Mouse (Mus musculus) neutrophil, adult 83 days (primary cell): ENCODE results near the gene Nfatc3. TPM values are rescaled to one million over a fixed set of nuclear protein-coding genes. Genes with fewer than 3 reads are reported as not detected.

Experiments
- total RNA-seq, 2 experiments: library from RNA; stranded (reverse); gene quantifications; one replicate each; pipeline ENCODE4 v1.2.4; 2023

Nfatc3 gene
- 10 to 100 TPM; 46.6 to 49.5 TPM for total RNA-seq

DNA sequence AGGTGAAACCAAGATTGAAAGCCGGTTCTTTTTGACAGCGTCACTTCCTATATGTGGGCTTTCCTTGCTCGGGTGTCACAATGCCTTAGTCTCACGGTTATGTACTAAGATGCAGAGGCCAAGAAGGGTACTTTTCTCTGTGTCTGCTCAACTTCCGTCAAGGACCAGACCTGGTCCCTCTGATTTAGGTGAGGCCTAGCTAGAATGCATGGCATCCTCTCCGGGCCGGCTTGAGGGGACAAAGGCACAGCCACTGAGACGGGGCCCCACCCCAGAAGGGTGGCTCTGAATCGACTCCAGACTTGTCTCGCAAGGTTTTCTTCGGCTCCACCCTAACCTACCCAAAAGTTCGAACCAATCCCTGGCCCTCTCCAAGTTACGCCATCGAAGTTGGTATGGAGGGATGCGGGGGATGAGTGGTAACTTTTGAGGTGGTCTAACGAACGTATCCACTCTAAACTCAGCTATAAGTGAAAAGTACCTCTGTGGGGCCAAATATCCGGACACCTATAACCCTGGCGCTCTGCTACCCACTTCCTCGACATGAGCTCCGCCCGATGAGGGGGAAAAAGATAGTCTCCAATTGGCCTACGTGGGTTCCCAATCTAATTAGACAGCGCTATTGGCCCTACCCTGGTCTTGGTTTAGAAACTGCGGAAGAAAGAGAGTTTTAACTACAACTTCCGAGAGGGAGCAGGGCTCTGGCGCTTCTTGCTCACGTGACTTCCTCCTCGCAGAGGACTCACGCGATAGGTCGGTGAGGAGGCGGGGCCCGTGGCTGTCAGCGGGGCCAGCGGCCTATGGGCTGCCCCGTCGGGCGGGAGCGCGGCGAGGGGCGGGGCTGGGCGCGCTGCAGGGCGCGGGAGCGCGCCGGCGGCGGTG, at the start of gene Nfatc3:
Gene Nfatc3, plus strand, starts transcription at position 110 of the 882 bp plus-strand sequence.

DNA sequence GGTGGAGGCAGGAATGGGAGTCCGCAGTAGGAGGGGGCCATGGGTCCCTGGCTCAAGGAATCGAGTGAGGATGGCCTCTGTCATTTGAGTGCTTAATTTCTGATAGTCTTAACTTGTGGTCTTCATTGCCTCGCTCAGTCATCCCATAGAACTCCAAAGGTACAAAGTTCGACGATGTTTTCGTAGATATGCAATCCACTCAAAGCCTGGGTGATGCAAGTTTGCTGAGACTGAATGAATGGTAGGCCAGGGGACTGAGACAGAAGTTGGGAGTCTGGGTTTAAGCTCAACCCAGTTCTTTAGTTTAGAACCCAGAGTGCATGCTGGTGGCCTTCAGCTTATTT, 47.0 kb upstream of the Nfatc3 start, which contains the start of gene Ddx28:
Gene Ddx28, minus strand, starts transcription at position 240 of the 344 bp plus-strand sequence.

DNA sequence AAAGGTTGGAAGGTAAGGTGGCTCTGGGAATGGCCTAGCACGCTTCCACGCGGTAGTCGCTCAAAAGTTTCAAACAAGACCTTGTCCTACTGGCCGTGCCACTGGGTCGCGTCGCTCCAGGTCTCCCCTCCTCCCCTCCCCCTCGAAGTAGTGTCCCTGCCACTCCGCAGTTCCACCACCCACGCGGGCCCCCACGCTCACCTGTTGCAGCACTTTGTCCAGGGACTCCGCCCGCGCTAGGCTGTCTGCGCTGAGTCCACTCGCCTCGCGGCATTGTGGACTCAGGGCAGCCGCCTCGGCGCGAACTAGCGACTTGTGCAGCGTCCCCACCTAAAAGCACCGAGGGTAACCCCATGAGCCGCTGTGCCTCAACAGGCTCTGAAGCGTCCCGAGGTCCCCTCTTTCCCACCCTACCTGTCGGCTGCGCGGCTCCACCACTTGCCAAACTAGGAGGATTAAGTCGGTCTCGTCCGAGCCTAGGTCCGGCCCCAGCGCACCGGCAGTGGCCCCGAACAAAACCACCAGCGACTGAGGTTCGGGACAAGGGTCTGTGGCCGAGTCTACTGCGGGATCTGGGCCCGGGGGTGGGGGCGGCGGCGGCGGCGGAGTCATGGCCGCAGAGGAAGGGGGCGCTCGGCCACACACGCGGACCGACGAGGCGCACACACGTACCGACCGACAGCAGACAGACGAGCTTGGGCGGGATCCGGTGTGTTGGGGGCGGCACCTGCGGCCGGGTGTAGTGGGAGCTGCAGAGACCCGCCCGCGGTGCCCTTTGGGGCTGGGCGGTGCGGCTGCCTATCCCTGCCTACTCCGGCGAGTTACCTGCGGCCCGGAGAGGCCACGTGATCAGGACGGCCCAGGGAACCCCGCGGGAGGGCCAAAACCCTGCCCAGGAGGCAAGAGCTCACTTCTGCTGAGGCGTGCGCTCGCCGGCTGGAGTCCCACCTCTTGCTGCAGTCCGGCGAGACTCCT, 77.8 kb downstream of the Nfatc3 start, which contains the start of gene Esrp2:
Gene Esrp2, minus strand, starts transcription at position 819 of the 975 bp plus-strand sequence.

DNA sequence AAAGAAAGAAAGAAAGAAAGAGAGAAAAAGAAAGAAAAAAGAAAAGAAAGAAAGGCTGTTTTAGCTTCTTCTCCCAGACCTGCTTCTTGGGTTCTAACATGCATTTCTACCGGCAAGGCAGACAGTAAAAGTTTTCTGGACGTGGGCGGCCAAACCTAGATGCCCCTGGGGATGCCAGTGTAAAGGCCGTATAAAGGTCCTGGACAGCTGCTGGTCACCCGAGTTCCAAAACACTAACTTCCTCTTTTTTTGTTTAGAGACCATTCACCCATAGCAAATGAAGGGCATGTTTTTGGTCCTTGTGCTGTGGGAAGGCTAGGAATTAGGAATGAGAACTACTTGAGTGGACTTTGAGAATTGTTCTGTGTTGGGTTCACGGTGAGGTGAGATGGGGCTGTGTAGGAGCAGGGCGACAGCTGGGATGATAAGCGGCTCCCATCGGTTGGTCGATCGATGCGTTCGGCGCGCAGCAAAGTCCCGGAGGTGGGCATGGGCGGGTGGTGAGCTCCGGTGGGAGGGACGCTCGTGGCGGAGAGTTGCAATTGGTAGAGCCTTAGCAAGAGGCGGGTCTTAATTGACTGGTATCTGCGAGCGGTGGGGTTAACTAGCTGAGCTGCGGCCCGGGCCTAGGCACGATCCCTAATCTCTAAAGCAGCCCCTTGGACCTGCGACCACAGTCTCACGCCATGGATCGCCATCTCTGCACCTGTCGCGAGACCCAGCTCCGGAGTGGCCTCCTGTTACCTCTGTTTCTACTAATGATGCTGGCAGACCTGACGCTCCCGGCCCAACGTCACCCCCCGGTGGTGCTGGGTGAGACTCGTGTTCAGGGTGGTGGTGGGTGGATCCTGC, 91.4 kb downstream of the Nfatc3 start, which contains the start of gene Pla2g15:
Gene Pla2g15, plus strand, starts transcription at position 599 of the 852 bp plus-strand sequence.

DNA sequence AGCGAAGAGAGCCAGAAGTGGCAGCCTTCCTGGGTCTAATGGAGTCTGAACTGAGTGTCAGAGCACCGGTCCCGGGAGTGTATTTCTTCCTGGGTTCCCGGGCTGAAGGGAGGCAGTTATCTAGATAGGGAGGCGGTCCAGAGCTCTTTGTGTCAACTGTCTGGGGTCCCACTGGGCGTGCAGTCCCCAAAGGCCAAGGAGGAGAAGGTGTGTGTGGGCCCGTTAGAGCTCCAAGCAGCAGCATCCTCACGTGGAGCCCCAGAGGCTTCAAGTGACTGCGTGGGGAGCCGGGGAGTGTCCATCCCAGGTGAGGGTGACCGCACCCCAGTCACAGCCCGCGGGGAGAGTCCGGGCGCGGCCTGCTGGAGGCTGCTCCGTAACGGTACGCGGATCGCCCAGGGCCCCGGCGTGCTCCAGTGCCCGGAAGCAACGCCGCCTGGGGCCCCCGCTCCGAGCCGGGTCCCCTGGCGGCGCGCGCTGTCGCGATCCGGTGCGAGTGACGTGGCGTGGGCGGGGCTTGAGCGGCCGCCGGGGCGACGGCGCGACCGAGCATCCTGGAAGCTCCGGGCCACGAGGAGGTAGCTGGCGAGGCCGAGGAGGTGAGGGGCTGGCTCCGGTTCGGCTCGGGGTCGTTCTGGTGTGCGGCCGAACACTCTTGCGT, 109.8 kb downstream of the Nfatc3 start, which contains the start of gene Slc7a6:
Gene Slc7a6, plus strand, starts transcription at position 502 of the 661 bp plus-strand sequence.

Other genes with a start within 250 kb of the Nfatc3 start
- 10 to 100 TPM; 23.7 to 27.3 TPM for gene Ranbp10, start 231.5 kb upstream of the Nfatc3 start, total RNA-seq
- gene Tsnaxip1, start 231.1 kb upstream of the Nfatc3 start, total RNA-seq = not detected
- 10 to 100 TPM; 15.2 to 21.5 TPM for gene Cenpt, start 205.6 kb upstream of the Nfatc3 start, total RNA-seq
- gene Thap11, start 203.7 kb upstream of the Nfatc3 start, total RNA-seq = 10 to 100 TPM; 35.7 to 39.1 TPM
- gene Nutf2, start 198.3 kb upstream of the Nfatc3 start, total RNA-seq = 10 to 100 TPM; 15.1 to 22.8 TPM
- gene Edc4, start 178.0 kb upstream of the Nfatc3 start, total RNA-seq = 10 to 100 TPM; 36.1 to 38.5 TPM
- not detected for gene Nrn1l, start 165.3 kb upstream of the Nfatc3 start, total RNA-seq
- gene Pskh1, start 158.4 kb upstream of the Nfatc3 start, total RNA-seq = 10 to 100 TPM; 12.3 TPM
- gene Ctrl, start 125.0 kb upstream of the Nfatc3 start, total RNA-seq = under 1 TPM; 0.42 to 0.68 TPM
- gene Psmb10, start 120.4 kb upstream of the Nfatc3 start, total RNA-seq = 10 to 100 TPM; 62.2 to 79.9 TPM
- gene Lcat, start 115.5 kb upstream of the Nfatc3 start, total RNA-seq = under 1 TPM; 0.51 to 0.59 TPM
- gene Slc12a4, start 92.7 kb upstream of the Nfatc3 start, total RNA-seq = 1 to 10 TPM; 9.6 to 9.8 TPM
- gene Dpep3, start 79.4 kb upstream of the Nfatc3 start, total RNA-seq = not detected
- 1 to 10 TPM; 7.5 to 9.8 TPM for gene Dus2, start 67.5 kb upstream of the Nfatc3 start, total RNA-seq
- gene Dpep2nb, start 52.9 kb upstream of the Nfatc3 start, total RNA-seq = not detected
- 1 to 10 TPM; 5.3 to 7.1 TPM for gene Ddx28, start 47.0 kb upstream of the Nfatc3 start, total RNA-seq
- not detected for gene Esrp2, start 78.1 kb downstream of the Nfatc3 start, total RNA-seq
- gene Pla2g15, start 91.6 kb downstream of the Nfatc3 start, total RNA-seq = 10 to 100 TPM; 18.4 to 18.7 TPM
- 1 to 10 TPM; 6.5 to 8.0 TPM for gene Slc7a6, start 110.0 kb downstream of the Nfatc3 start, total RNA-seq
- gene Slc7a6os, start 152.1 kb downstream of the Nfatc3 start, total RNA-seq = 10 to 100 TPM; 20.4 to 21.9 TPM
- gene Prmt7, start 152.1 kb downstream of the Nfatc3 start, total RNA-seq = 1 to 10 TPM; 6.9 to 8.0 TPM